Mouse (Mus musculus): ENCODE results near the gene Zmynd12. TPM values are rescaled to one million over a fixed set of nuclear protein-coding genes. Genes with fewer than 3 reads are reported as not detected.

Zmynd12 gene
- 0.23 TPM in 1 of 2 replicates, not detected in the other for polyA plus RNA-seq (2016; fragmentation: Nextera tagmentation; extraction: Ambion mirVana)

DNA sequence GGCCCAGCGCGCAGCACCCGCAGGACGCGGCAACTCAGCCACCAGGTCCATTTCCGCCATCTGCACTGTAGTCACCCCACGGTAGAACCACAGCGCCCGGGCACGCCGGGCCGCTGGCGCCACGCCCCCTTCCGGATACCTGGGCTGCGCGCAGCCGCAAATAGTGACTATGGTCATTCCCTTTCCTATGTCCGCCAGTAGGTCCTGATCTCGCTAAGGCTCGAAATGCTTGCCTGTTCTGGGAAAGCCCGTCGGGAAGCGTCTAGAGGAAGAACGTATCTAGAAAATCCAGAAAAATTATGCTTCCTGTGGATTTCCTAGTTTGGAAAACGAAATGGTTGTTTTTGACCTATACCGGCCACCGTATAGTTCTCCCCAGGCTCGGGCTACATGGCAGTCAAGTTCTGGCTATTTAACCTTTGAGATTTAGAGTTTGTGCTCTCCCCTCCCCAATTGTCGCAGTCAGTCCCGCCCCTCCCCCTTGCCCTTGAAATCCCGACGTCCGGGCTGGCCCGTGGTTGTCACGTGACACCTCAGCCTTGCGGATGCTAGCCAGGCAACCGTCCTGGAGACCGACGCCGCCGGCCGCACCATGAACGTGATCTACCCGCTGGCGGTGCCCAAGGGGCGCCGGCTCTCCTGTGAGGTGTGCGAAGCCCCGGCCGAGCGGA lies at the start of gene Zmynd12, which contains the start of gene Ppcs:
Gene Zmynd12 (plus strand): TSS at position 521 of the 671 bp plus-strand sequence.
Gene Ppcs (minus strand): TSS at position 127 of the 671 bp plus-strand sequence.
- peak within 1 kb of the TSS; percentile 87 for H3K9ac ChIP-seq
- H3K27ac ChIP-seq (ENCODE audit: poor library complexity, severe bottlenecking): peak within 1 kb of the TSS; percentile 92
- H3K9me3 ChIP-seq (replicated peaks): no peaks in the 10 kb centered on the region
- under 1% methylated on average over 52 of the region's 52 CpGs for WGBS
- H3K27me3 ChIP-seq (replicated peaks): no peaks in the 10 kb centered on the region
- H3K4me1 ChIP-seq (replicated peaks): peaks cover 31% of the 10 kb centered on the region
- H3K4me2 ChIP-seq: peak within 1 kb of the TSS; percentile 86
- H3K4me3 ChIP-seq: peak within 1 kb of the TSS; percentile 90
- peaks cover 9% of the 10 kb centered on the region for H3K36me3 ChIP-seq
- peak; percentile 96 for ATAC-seq (ENCODE audit: insufficient number of reproducible peaks, low FRiP score)

- Histone ChIP-seq H3K9ac (no peak overlapping the region), H3K4me1 (replicated peaks) (peaks cover 5% of the 10 kb centered on the region), H3K9me3 (replicated peaks) (no peaks in the 10 kb centered on the region), H3K36me3 (no peaks in the 10 kb centered on the region), H3K27ac (ENCODE audit: poor library complexity, severe bottlenecking) (no peak overlapping the region), H3K27me3 (replicated peaks) (no peaks in the 10 kb centered on the region), H3K4me3 (no peak overlapping the region), H3K4me2 (no peak overlapping the region)
- WGBS: 58% methylated on average over 7 of the region's 7 CpGs
- ATAC-seq (ENCODE audit: insufficient number of reproducible peaks, low FRiP score): no peak
Measured at GRCm38 (mm10) chr4:119381471-119382190, 41.0 kb upstream of the Zmynd12 start.

DNA sequence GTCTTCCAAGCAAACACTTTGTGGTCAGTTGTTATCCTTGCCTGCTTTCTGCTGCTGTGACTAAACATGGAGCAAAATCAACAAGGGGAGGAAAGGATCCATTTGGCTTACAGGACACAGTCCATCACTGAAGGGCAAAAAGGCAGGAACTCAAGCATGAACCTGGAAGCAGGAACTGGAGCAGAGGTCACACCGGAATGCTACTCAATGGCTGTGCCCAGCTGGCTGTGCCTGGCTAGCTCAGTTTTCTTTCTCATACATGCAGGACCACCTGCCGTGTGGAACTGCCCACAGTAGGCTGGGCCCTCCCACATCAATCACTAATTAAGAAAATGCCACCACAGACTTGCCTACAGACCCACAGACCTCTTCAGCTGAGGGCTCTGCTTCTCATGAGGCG lies 33.4 kb upstream of the Zmynd12 start:
- peaks cover 6% of the 10 kb centered on the region; the same call in 1 of the 2 replicates for H3K9me3 ChIP-seq (replicated peaks)
- WGBS: 70% methylated on average over 3 of the region's 3 CpGs
- H3K27me3 ChIP-seq (replicated peaks): no peaks in the 10 kb centered on the region
- no peak overlapping the region for H3K9ac ChIP-seq
- no peaks in the 10 kb centered on the region for H3K4me1 ChIP-seq (replicated peaks)
- no peaks in the 10 kb centered on the region; the same call in 1 of the 2 replicates for H3K36me3 ChIP-seq
- H3K27ac ChIP-seq (ENCODE audit: poor library complexity, severe bottlenecking): no peak overlapping the region
- H3K4me3 ChIP-seq: no peak overlapping the region
- H3K4me2 ChIP-seq: no peak overlapping the region
- ATAC-seq (ENCODE audit: insufficient number of reproducible peaks, low FRiP score): no peak

DNA sequence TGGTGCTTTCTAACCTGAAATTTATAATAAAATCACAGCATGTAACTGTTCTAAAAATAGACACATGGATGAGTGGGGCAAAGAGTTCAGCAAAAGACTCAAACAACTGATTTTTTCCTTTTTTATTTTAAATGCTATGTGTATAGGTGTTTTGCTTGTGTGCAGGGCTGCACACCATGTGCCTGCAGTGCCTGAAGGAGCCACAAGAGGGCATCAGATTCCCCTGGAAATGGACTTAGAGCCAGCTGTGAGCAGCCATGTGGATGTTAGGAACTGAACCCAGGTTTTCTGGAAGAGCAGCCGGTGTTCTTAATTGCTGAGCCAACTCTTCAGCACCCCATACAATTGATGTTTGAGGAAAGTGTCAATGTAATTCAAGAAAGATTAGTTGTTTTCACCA lies 32.2 kb upstream of the Zmynd12 start:
- no peaks in the 10 kb centered on the region for H3K4me1 ChIP-seq (replicated peaks)
- H3K27me3 ChIP-seq (replicated peaks): no peaks in the 10 kb centered on the region; the same call in 1 of the 2 replicates
- H3K4me3 ChIP-seq: no peak overlapping the region
- WGBS: 89% methylated on average over 1 of the region's 1 CpGs
- H3K27ac ChIP-seq (ENCODE audit: poor library complexity, severe bottlenecking): no peak overlapping the region
- peaks cover 6% of the 10 kb centered on the region; the same call in 1 of the 2 replicates for H3K9me3 ChIP-seq (replicated peaks)
- ATAC-seq (ENCODE audit: insufficient number of reproducible peaks, low FRiP score): no peak
- H3K36me3 ChIP-seq: no peaks in the 10 kb centered on the region; the same call in 1 of the 2 replicates
- H3K9ac ChIP-seq: no peak overlapping the region
- H3K4me2 ChIP-seq: no peak overlapping the region

GRCm38 (mm10) chr4:119398751-119399150 lies 23.9 kb upstream of the Zmynd12 start:
- H3K4me2 ChIP-seq: no peak overlapping the region
- H3K36me3 ChIP-seq: peaks cover 3% of the 10 kb centered on the region; the same call in 1 of the 2 replicates
- H3K4me3 ChIP-seq: no peak overlapping the region
- peaks cover 17% of the 10 kb centered on the region for H3K9me3 ChIP-seq (replicated peaks)
- 81% methylated on average over 7 of the region's 7 CpGs for WGBS
- H3K4me1 ChIP-seq (replicated peaks): no peaks in the 10 kb centered on the region
- ATAC-seq (ENCODE audit: insufficient number of reproducible peaks, low FRiP score): no peak
- no peak overlapping the region for H3K9ac ChIP-seq
- peaks cover 3% of the 10 kb centered on the region; the same call in 1 of the 2 replicates for H3K27me3 ChIP-seq (replicated peaks)
- no peak overlapping the region for H3K27ac ChIP-seq (ENCODE audit: poor library complexity, severe bottlenecking)

DNA sequence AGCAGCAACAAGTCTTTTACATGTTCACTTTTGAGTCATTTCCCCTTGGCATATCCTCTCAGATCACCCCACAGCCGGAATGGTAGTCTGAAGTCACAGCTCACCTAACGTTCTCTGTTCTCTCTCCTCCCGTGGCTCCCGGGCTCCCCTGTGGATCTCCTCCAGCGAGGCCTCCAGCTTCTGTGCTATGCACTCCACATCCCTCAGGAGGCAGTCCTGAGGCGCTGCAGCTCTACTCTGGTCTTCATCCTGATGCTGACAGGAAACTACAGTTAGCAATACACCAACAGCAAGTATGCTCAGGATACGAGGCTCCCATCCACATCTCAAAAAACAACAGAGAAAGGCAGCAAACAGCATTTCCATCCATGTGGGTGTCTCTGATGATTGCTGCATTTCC lies 21.7 kb upstream of the Zmynd12 start:
- no peak for ATAC-seq (ENCODE audit: insufficient number of reproducible peaks, low FRiP score)

DNA sequence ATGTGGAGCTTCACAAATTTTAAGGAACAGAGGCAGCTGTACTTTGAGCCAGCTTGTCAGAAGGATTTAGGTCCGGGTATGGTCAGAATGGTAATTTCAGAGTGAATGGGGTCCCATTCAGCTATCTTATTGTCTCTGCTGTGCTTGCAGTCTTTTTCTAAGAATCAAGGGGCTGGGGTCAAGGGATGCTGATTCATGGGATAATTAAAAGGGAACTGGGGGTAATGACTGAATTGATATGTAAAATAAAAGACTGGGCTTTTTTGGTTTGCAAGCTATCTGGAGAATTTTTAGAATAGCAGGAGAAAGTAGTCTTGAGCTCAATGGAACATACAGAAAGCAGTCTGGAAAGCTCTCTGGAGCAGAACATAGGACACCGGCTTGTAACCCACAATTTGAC lies 19.2 kb upstream of the Zmynd12 start:
- H3K4me2 ChIP-seq: no peak overlapping the region
- no peaks in the 10 kb centered on the region for H3K4me1 ChIP-seq (replicated peaks)
- peaks cover 3% of the 10 kb centered on the region; the same call in 1 of the 2 replicates for H3K36me3 ChIP-seq
- WGBS: 85% methylated on average over 2 of the region's 2 CpGs
- H3K9ac ChIP-seq: no peak overlapping the region
- no peaks in the 10 kb centered on the region for H3K27me3 ChIP-seq (replicated peaks)
- H3K9me3 ChIP-seq (replicated peaks): peaks cover 24% of the 10 kb centered on the region
- H3K27ac ChIP-seq (ENCODE audit: poor library complexity, severe bottlenecking): no peak overlapping the region
- ATAC-seq (ENCODE audit: insufficient number of reproducible peaks, low FRiP score): no peak
- H3K4me3 ChIP-seq: no peak overlapping the region

More for the DNA sequence above, 21.7 kb upstream of the Zmynd12 start:
- Histone ChIP-seq H3K9me3 (replicated peaks) (peaks cover 18% of the 10 kb centered on the region), H3K27me3 (replicated peaks) (no peaks in the 10 kb centered on the region), H3K4me3 (no peak overlapping the region), H3K4me1 (replicated peaks) (no peaks in the 10 kb centered on the region), H3K36me3 (peaks cover 3% of the 10 kb centered on the region; the same call in 1 of the 2 replicates), H3K27ac (ENCODE audit: poor library complexity, severe bottlenecking) (no peak overlapping the region), H3K9ac (no peak overlapping the region), H3K4me2 (no peak overlapping the region)
- 51% methylated on average over 7 of the region's 7 CpGs for WGBS

- no peak for ATAC-seq (ENCODE audit: insufficient number of reproducible peaks, low FRiP score)
- H3K9me3 ChIP-seq (replicated peaks): peaks cover 6% of the 10 kb centered on the region; the same call in 1 of the 2 replicates
- H3K4me3 ChIP-seq: no peak overlapping the region
- H3K27ac ChIP-seq (ENCODE audit: poor library complexity, severe bottlenecking): no peak overlapping the region
- H3K36me3 ChIP-seq: no peaks in the 10 kb centered on the region
- no peak overlapping the region for H3K4me2 ChIP-seq
- no peak overlapping the region for H3K9ac ChIP-seq
- 0 out of 2 replicates have a peak, but pooled peaks cover 4% of the 10 kb centered on the region for H3K27me3 ChIP-seq (replicated peaks)
- WGBS: 73% methylated on average over 12 of the region's 12 CpGs
- H3K4me1 ChIP-seq (replicated peaks): peaks cover 3% of the 10 kb centered on the region; the same call in 1 of the 2 replicates
Measured at GRCm38 (mm10) chr4:119411877-119412650, 10.6 kb upstream of the Zmynd12 start.

DNA sequence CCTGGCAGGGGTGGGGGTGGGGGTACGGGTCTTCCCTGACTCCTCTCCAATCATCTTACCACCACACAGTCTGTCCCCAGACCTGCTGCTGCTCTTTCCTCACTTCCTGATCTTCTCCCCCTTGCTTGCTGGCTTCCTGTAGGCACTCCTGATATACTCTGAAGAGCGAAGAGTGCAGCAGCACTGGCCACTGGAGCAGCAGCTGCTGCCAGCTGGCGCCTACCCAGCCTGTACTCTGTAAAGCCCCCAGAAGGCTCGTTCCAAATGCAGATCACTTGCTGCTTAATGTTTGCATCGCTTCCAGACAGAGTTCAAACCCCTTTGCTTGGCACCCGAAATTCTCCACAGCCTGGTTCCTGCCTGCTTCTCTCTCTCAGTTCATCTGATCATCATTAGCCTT lies 9.8 kb upstream of the Zmynd12 start:
- H3K4me1 ChIP-seq (replicated peaks): peaks cover 7% of the 10 kb centered on the region
- no peak overlapping the region for H3K4me3 ChIP-seq
- no peak overlapping the region for H3K9ac ChIP-seq
- H3K36me3 ChIP-seq: no peaks in the 10 kb centered on the region
- no peak overlapping the region for H3K4me2 ChIP-seq
- ATAC-seq (ENCODE audit: insufficient number of reproducible peaks, low FRiP score): no peak
- H3K27me3 ChIP-seq (replicated peaks): 0 out of 2 replicates have a peak, but pooled peaks cover 4% of the 10 kb centered on the region
- 55% methylated on average over 6 of the region's 6 CpGs for WGBS
- H3K27ac ChIP-seq (ENCODE audit: poor library complexity, severe bottlenecking): no peak overlapping the region
- peaks cover 3% of the 10 kb centered on the region; the same call in 1 of the 2 replicates for H3K9me3 ChIP-seq (replicated peaks)

DNA sequence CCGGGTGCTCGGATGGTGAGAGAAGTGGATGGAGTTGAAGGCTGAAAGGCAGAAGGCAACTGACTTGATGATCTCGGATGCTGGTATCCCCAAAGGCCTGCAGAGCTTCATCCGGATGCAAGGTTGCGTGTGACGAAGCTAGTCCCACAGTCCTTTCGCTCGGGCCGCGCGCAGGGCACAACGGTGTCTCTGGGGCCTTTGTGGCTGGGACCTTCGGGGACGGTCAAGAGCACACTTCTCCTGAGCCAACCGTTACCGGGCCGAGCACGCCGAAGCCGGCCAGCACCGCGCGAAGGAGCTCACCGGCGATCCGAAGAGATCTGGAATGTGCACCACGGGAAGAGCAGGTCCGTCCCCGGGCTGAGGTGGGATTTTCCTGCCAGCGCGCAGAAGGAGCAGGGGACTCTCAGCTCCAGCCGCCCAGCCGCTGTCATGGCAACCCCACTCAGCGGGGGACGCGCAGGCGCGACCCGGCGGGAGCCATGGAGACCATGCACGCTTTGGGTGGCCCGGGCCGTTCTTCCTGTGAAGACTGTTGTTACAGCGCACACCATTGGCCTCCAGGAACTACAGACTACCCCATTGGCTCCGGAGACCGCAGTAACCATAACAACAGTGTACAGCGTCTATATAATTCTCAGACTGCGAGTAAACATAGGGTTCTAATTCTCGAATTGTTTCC lies 7.4 kb upstream of the Zmynd12 start, which contains the start of gene Ccdc30:
Gene Ccdc30 (minus strand): TSS at position 450 of the 682 bp plus-strand sequence.
- Histone ChIP-seq H3K27me3 (replicated peaks) (0 out of 2 replicates have a peak, but pooled peaks cover 4% of the 10 kb centered on the region), H3K4me2 (peak within 1 kb of the TSS; percentile 94)
- under 1% methylated on average over 49 of the region's 49 CpGs for WGBS

More for the DNA sequence above, 7.4 kb upstream of the Zmynd12 start, which contains the start of gene Ccdc30:
- peak within 1 kb of the TSS; percentile 65 for H3K4me3 ChIP-seq
- peak within 1 kb of the TSS; percentile 71 for H3K9ac ChIP-seq
- no peaks in the 10 kb centered on the region for H3K9me3 ChIP-seq (replicated peaks)
- ATAC-seq (ENCODE audit: insufficient number of reproducible peaks, low FRiP score): peak; percentile 98
- H3K27ac ChIP-seq (ENCODE audit: poor library complexity, severe bottlenecking): no peak within 1 kb of the TSS
- H3K4me1 ChIP-seq (replicated peaks): peaks cover 12% of the 10 kb centered on the region
- peaks cover 9% of the 10 kb centered on the region for H3K36me3 ChIP-seq
